Mouse (Mus musculus): ENCODE measurements around the gene Th. TPM values are rescaled to one million over a fixed set of nuclear protein-coding genes. Genes with fewer than 3 reads are reported as not detected.

The Th gene
- polyA plus RNA-seq, 1 experiment = not detected

GRCm38 (mm10) chr7:142935708-142936107 lies 4.8 kb upstream of the Th start:
- no peaks in the 10 kb centered on the region for H3K36me3 ChIP-seq (ENCODE audit: control insufficient read depth)
- no peak for TF ChIP-seq GATA1 (IDR thresholded peaks at IDR 0.05; ENCODE audit: low read length)
- TF ChIP-seq TAL1 (IDR thresholded peaks at IDR 0.05; ENCODE audit: low read length) = no peak
- H3K27me3 ChIP-seq (ENCODE audit: control insufficient read depth) = no peaks in the 10 kb centered on the region
- H3K4me3 ChIP-seq (replicated peaks) = no peak overlapping the region
- no peaks in the 10 kb centered on the region for H3K9me3 ChIP-seq (ENCODE audit: control insufficient read depth, low read length)
- H3K4me1 ChIP-seq (ENCODE audit: control insufficient read depth) = peaks cover 3% of the 10 kb centered on the region

GRCm38 (mm10) chr7:142932469-142932868 lies 1.5 kb upstream of the Th start:
- TF ChIP-seq TAL1 (IDR thresholded peaks at IDR 0.05; ENCODE audit: low read length) (no peak), GATA1 (IDR thresholded peaks at IDR 0.05; ENCODE audit: low read length) (no peak)
- no peaks in the 10 kb centered on the region for H3K27me3 ChIP-seq (ENCODE audit: control insufficient read depth)

GRCm38 (mm10) chr7:142929516-142929915 lies 1.4 kb downstream of the Th start:
- Histone ChIP-seq H3K4me3 (replicated peaks) (no peak overlapping the region), H3K36me3 (ENCODE audit: control insufficient read depth) (no peaks in the 10 kb centered on the region), H3K27me3 (ENCODE audit: control insufficient read depth) (no peaks in the 10 kb centered on the region), H3K9me3 (ENCODE audit: control insufficient read depth, low read length) (no peaks in the 10 kb centered on the region), H3K4me1 (ENCODE audit: control insufficient read depth) (no peaks in the 10 kb centered on the region)
- no peak for TF ChIP-seq GATA1 (IDR thresholded peaks at IDR 0.05; ENCODE audit: low read length)
- no peak for TF ChIP-seq TAL1 (IDR thresholded peaks at IDR 0.05; ENCODE audit: low read length)

More at GRCm38 (mm10) chr7:142932469-142932868, 1.5 kb upstream of the Th start:
- no peaks in the 10 kb centered on the region for H3K9me3 ChIP-seq (ENCODE audit: control insufficient read depth, low read length)
- H3K4me3 ChIP-seq (replicated peaks) = no peak overlapping the region
- no peaks in the 10 kb centered on the region for H3K4me1 ChIP-seq (ENCODE audit: control insufficient read depth)
- no peaks in the 10 kb centered on the region for H3K36me3 ChIP-seq (ENCODE audit: control insufficient read depth)

GRCm38 (mm10) chr7:142927293-142927692 lies 3.6 kb downstream of the Th start:
- Histone ChIP-seq H3K9me3 (ENCODE audit: control insufficient read depth, low read length) (no peaks in the 10 kb centered on the region), H3K4me1 (ENCODE audit: control insufficient read depth) (no peaks in the 10 kb centered on the region), H3K36me3 (ENCODE audit: control insufficient read depth) (no peaks in the 10 kb centered on the region), H3K27me3 (ENCODE audit: control insufficient read depth) (no peaks in the 10 kb centered on the region), H3K4me3 (replicated peaks) (no peak overlapping the region)
- TF ChIP-seq TAL1 (IDR thresholded peaks at IDR 0.05; ENCODE audit: low read length) (no peak), GATA1 (IDR thresholded peaks at IDR 0.05; ENCODE audit: low read length) (no peak)

GRCm38 (mm10) chr7:142918641-142919628 lies 12.0 kb downstream of the Th start:
- Histone ChIP-seq H3K4me1 (ENCODE audit: control insufficient read depth) (no peaks in the 10 kb centered on the region), H3K4me3 (replicated peaks) (no peak overlapping the region), H3K27me3 (ENCODE audit: control insufficient read depth) (peaks cover 2% of the 10 kb centered on the region; the same call in 1 of the 2 replicates), H3K36me3 (ENCODE audit: control insufficient read depth) (no peaks in the 10 kb centered on the region), H3K9me3 (ENCODE audit: control insufficient read depth, low read length) (no peaks in the 10 kb centered on the region)
- TF ChIP-seq TAL1 (IDR thresholded peaks at IDR 0.05; ENCODE audit: low read length) = no peak
- TF ChIP-seq GATA1 (IDR thresholded peaks at IDR 0.05; ENCODE audit: low read length) = no peak

GRCm38 (mm10) chr7:142917659-142918058 lies 13.3 kb downstream of the Th start:
- Histone ChIP-seq H3K27me3 (ENCODE audit: control insufficient read depth) (peaks cover 2% of the 10 kb centered on the region; the same call in 1 of the 2 replicates), H3K36me3 (ENCODE audit: control insufficient read depth) (no peaks in the 10 kb centered on the region), H3K9me3 (ENCODE audit: control insufficient read depth, low read length) (no peaks in the 10 kb centered on the region), H3K4me1 (ENCODE audit: control insufficient read depth) (no peaks in the 10 kb centered on the region), H3K4me3 (replicated peaks) (no peak overlapping the region)
- TF ChIP-seq TAL1 (IDR thresholded peaks at IDR 0.05; ENCODE audit: low read length) (no peak), GATA1 (IDR thresholded peaks at IDR 0.05; ENCODE audit: low read length) (no peak)

- Histone ChIP-seq H3K36me3 (ENCODE audit: control insufficient read depth) (no peaks in the 10 kb centered on the region), H3K4me3 (replicated peaks) (no peak overlapping the region), H3K9me3 (ENCODE audit: control insufficient read depth, low read length) (no peaks in the 10 kb centered on the region), H3K27me3 (ENCODE audit: control insufficient read depth) (no peaks in the 10 kb centered on the region), H3K4me1 (ENCODE audit: control insufficient read depth) (no peaks in the 10 kb centered on the region)
- no peak for TF ChIP-seq TAL1 (IDR thresholded peaks at IDR 0.05; ENCODE audit: low read length)
- no peak for TF ChIP-seq GATA1 (IDR thresholded peaks at IDR 0.05; ENCODE audit: low read length)
These were observed 14.8 kb downstream of the Th start for GRCm38 (mm10) chr7:142916178-142916577.

- Histone ChIP-seq H3K36me3 (ENCODE audit: control insufficient read depth) (no peaks in the 10 kb centered on the region), H3K4me3 (replicated peaks) (no peak overlapping the region), H3K4me1 (ENCODE audit: control insufficient read depth) (no peaks in the 10 kb centered on the region), H3K9me3 (ENCODE audit: control insufficient read depth, low read length) (no peaks in the 10 kb centered on the region), H3K27me3 (ENCODE audit: control insufficient read depth) (no peaks in the 10 kb centered on the region)
- no peak for TF ChIP-seq GATA1 (IDR thresholded peaks at IDR 0.05; ENCODE audit: low read length)
- TF ChIP-seq TAL1 (IDR thresholded peaks at IDR 0.05; ENCODE audit: low read length) = no peak
These were observed 19.2 kb downstream of the Th start for GRCm38 (mm10) chr7:142911682-142912081.

GRCm38 (mm10) chr7:142910104-142910503 lies 20.8 kb downstream of the Th start:
- Histone ChIP-seq H3K36me3 (ENCODE audit: control insufficient read depth) (no peaks in the 10 kb centered on the region), H3K4me3 (replicated peaks) (no peak overlapping the region), H3K27me3 (ENCODE audit: control insufficient read depth) (no peaks in the 10 kb centered on the region), H3K9me3 (ENCODE audit: control insufficient read depth, low read length) (no peaks in the 10 kb centered on the region), H3K4me1 (ENCODE audit: control insufficient read depth) (no peaks in the 10 kb centered on the region)
- no peak for TF ChIP-seq TAL1 (IDR thresholded peaks at IDR 0.05; ENCODE audit: low read length)
- no peak for TF ChIP-seq GATA1 (IDR thresholded peaks at IDR 0.05; ENCODE audit: low read length)
